Mouse (Mus musculus) midbrain, postnatal 0 days (tissue): Measurements from ENCODE around the gene Adamts13. TPM values are rescaled to one million over a fixed set of nuclear protein-coding genes. Genes with fewer than 3 reads are reported as not detected.

ENCODE experiments used
- ATAC-seq: fragments of 200-750 bp; cut with Nextera tagmentation; 2 replicates; pipeline ENCODE4 v1.8.0; 2017; ENCODE audit warnings: moderate number of reproducible peaks, mild to moderate bottlenecking, moderate TSS enrichment, moderate library complexity; ENCODE audit not compliant: low FRiP score
- DNase-seq: peaks from one replicate; pipeline ENCODE4 v3.0.0-alpha.2; 2015; ENCODE audit warnings: low spot score
- H3K27ac ChIP-seq: fragments of 300-500 bp; sonication (generic); 2 replicates; pipeline ENCODE4 v1.5.1; 2014; ENCODE audit warnings: low read depth, mild to moderate bottlenecking, low read length, mixed read lengths
- H3K27me3 ChIP-seq: fragments of 300-500 bp; sonication (generic); 2 replicates; pipeline ENCODE4 v1.6.1; 2014; ENCODE audit warnings: low read length, control low read depth, mixed read lengths; ENCODE audit not compliant: insufficient read depth
- H3K36me3 ChIP-seq: fragments of 300-500 bp; sonication (generic); 2 replicates; pipeline ENCODE4 v1.6.1; 2014; ENCODE audit warnings: low read length, control low read depth, mixed read lengths; ENCODE audit not compliant: insufficient read depth
- H3K4me1 ChIP-seq: fragments of 300-500 bp; sonication (generic); 2 replicates; pipeline ENCODE4 v1.6.1; 2014; ENCODE audit warnings: mild to moderate bottlenecking, control low read depth, antibody characterized with exemption, low read length, mixed read lengths; ENCODE audit not compliant: insufficient read depth
- H3K4me2 ChIP-seq: fragments of 300-500 bp; sonication (generic); 2 replicates; pipeline ENCODE4 v1.6.1; 2014; ENCODE audit warnings: low read depth, mild to moderate bottlenecking, low read length, mixed read lengths; ENCODE audit not compliant: poor library complexity, severe bottlenecking
- H3K4me3 ChIP-seq: fragments of 300-500 bp; sonication (generic); 2 replicates; pipeline ENCODE4 v1.5.1; 2014; ENCODE audit warnings: low read depth, mild to moderate bottlenecking, low read length, moderate library complexity
- H3K9ac ChIP-seq: fragments of 300-500 bp; sonication (generic); replicated peaks from 2 replicates; pipeline ENCODE4 v1.6.1; 2014; ENCODE audit warnings: mild to moderate bottlenecking, low read length, moderate library complexity, mixed read lengths; ENCODE audit not compliant: poor library complexity, severe bottlenecking
- H3K9me3 ChIP-seq: fragments of 300-500 bp; sonication (generic); 2 replicates; pipeline ENCODE4 v1.6.1; 2016; ENCODE audit warnings: low read length, control low read depth
- CTCF ChIP-seq: IDR thresholded peaks from 2 replicates; pipeline ENCODE4 v1.5.1; 2016; ENCODE audit warnings: antibody characterized with exemption, mild to moderate bottlenecking
- WGBS: fragments of 180-500 bp; shearing (Covaris S2); extraction: QIAGEN DNeasy Blood & Tissue Kit; methylation state at CpG from one replicate; pipeline ENCODE4 v1.1.7; 2014; 5-methylcytosine and 5-hydroxymethylcytosine counted together
- polyA plus RNA-seq: library from polyadenylated mRNA; unstranded; fragments of >200 nt; fragmentation: Nextera tagmentation; extraction: Ambion mirVana; gene quantifications from 2 replicates; pipeline ENCODE4 v1.2.1, GENCODE M21; 2015
- total RNA-seq: library from RNA; depleted of rRNA; stranded (reverse); fragments of >200 nt; gene quantifications from 2 replicates; pipeline ENCODE4 v1.2.3, GENCODE M21; 2014; rRNA removed

The Adamts13 gene
- total and polyA plus RNA-seq, 2 experiments from 2014 or later = not detected

DNA sequence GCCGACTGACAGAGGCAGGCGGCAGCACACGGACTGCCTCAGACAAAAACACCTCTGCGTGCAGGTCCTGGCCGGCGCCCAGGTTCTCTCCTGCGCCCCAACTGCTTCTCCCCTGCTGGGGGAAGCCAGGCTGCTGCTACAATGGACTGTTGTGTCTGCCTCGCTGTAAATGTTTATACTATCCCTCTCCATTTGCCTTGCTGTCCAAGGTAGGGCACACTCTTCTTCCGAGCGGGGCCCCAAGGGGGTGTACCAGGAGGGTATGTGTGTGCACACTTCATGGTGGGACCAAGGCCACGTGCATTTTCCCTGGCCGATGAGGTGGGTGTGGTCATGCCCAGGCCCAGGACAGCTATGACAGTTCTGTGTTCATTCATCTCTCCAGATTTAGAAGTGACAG lies 85.5 kb downstream of the Adamts13 start:
- ATAC-seq (no peak), DNase-seq (no peak)
- WGBS = 56% methylated on average over 12 of the region's 12 CpGs
- no peaks in the 10 kb centered on the region for H3K27me3 ChIP-seq
- no peaks in the 10 kb centered on the region for H3K9me3 ChIP-seq
- no peak overlapping the region for H3K4me3 ChIP-seq
- no peaks in the 10 kb centered on the region for H3K36me3 ChIP-seq
- TF ChIP-seq CTCF = no peak
- no peak overlapping the region for H3K4me2 ChIP-seq
- H3K4me1 ChIP-seq = no peaks in the 10 kb centered on the region
- H3K27ac ChIP-seq = no peak overlapping the region
- no peak overlapping the region for H3K9ac ChIP-seq

DNA sequence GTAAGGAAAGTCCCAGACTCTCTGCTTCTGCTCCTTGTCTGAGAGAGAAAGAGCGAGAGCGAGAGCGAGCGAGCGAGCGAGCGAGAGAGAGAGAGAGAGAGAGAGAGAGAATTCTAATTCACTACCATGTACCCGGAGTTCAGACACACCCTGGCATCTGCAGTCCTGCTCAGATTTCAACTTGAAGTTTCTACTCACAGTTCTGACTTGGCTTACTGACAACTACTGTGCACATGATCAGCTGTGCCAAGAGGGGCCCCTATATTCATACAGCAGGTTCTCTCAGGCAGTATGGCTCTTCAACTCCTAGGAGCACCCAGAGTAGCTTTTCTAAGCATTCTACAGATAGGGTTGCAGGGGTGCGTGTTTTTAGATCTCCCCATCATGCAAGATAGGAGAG lies 86.0 kb downstream of the Adamts13 start:
- ATAC-seq (no peak), DNase-seq (no peak)
- no peak overlapping the region for H3K27ac ChIP-seq
- no peak overlapping the region for H3K4me2 ChIP-seq
- H3K27me3 ChIP-seq = no peaks in the 10 kb centered on the region
- H3K9me3 ChIP-seq = no peaks in the 10 kb centered on the region
- no peaks in the 10 kb centered on the region for H3K4me1 ChIP-seq
- no peak overlapping the region for H3K4me3 ChIP-seq
- TF ChIP-seq CTCF = no peak
- 92% methylated on average over 9 of the region's 9 CpGs for WGBS
- no peak overlapping the region for H3K9ac ChIP-seq
- H3K36me3 ChIP-seq = no peaks in the 10 kb centered on the region

Other genes with a start within 250 kb of the Adamts13 start
- gene Abo, start 108.4 kb upstream of the Adamts13 start, total RNA-seq = not detected in 2 replicates
- gene Abo, start 108.4 kb upstream of the Adamts13 start, polyA plus RNA-seq = not detected in 2 replicates
- gene Surf6, start 70.5 kb upstream of the Adamts13 start, total RNA-seq = 17.2 and 23.8 TPM in 2 replicates
- gene Surf6, start 70.5 kb upstream of the Adamts13 start, polyA plus RNA-seq = 24.7 and 27.8 TPM in 2 replicates
- 106 and 119 TPM in 2 replicates for gene Med22, start 62.7 kb upstream of the Adamts13 start, total RNA-seq
- gene Med22, start 62.7 kb upstream of the Adamts13 start, polyA plus RNA-seq = 139 and 144 TPM in 2 replicates
- 910 and 1,034 TPM in 2 replicates for gene Rpl7a, start 62.7 kb upstream of the Adamts13 start, total RNA-seq
- 411 and 433 TPM in 2 replicates for gene Rpl7a, start 62.7 kb upstream of the Adamts13 start, polyA plus RNA-seq
- 27.5 and 30.0 TPM in 2 replicates for gene Surf2, start 57.0 kb upstream of the Adamts13 start, total RNA-seq
- 55.2 and 55.5 TPM in 2 replicates for gene Surf2, start 57.0 kb upstream of the Adamts13 start, polyA plus RNA-seq
- gene Surf1, start 56.9 kb upstream of the Adamts13 start, total RNA-seq = 59.7 and 78.8 TPM in 2 replicates
- 112 and 122 TPM in 2 replicates for gene Surf1, start 56.9 kb upstream of the Adamts13 start, polyA plus RNA-seq
- gene Surf4, start 39.5 kb upstream of the Adamts13 start, total RNA-seq = 108 and 120 TPM in 2 replicates
- 101 and 102 TPM in 2 replicates for gene Surf4, start 39.5 kb upstream of the Adamts13 start, polyA plus RNA-seq
- 0.33 TPM in 1 of 2 replicates, not detected in the other for gene Stkld1, start 39.4 kb upstream of the Adamts13 start, total RNA-seq
- gene Stkld1, start 39.4 kb upstream of the Adamts13 start, polyA plus RNA-seq = 0.11 and 0.17 TPM in 2 replicates
- 39.1 and 41.8 TPM in 2 replicates for gene Rexo4, start 9.0 kb upstream of the Adamts13 start, total RNA-seq
- gene Rexo4, start 9.0 kb upstream of the Adamts13 start, polyA plus RNA-seq = 26.0 and 29.4 TPM in 2 replicates
- gene Cacfd1, start 36.5 kb downstream of the Adamts13 start, total RNA-seq = 52.8 and 63.0 TPM in 2 replicates
- gene Cacfd1, start 36.5 kb downstream of the Adamts13 start, polyA plus RNA-seq = 97.1 and 98.8 TPM in 2 replicates
- gene Slc2a6, start 54.6 kb downstream of the Adamts13 start, total RNA-seq = 23.8 and 31.8 TPM in 2 replicates
- gene Slc2a6, start 54.6 kb downstream of the Adamts13 start, polyA plus RNA-seq = 14.4 and 14.8 TPM in 2 replicates
- gene Mymk, start 98.8 kb downstream of the Adamts13 start, total RNA-seq = 0.16 TPM in 1 of 2 replicates, not detected in the other
- gene Mymk, start 98.8 kb downstream of the Adamts13 start, polyA plus RNA-seq = 0.15 TPM in 1 of 2 replicates, not detected in the other
- gene Adamtsl2, start 106.0 kb downstream of the Adamts13 start, total RNA-seq = 14.3 and 17.0 TPM in 2 replicates
- 7.3 and 9.3 TPM in 2 replicates for gene Adamtsl2, start 106.0 kb downstream of the Adamts13 start, polyA plus RNA-seq
- 4.9 and 8.4 TPM in 2 replicates for gene Fam163b, start 169.1 kb downstream of the Adamts13 start, total RNA-seq
- gene Fam163b, start 169.1 kb downstream of the Adamts13 start, polyA plus RNA-seq = 13.0 and 13.9 TPM in 2 replicates
- gene Dbh, start 191.8 kb downstream of the Adamts13 start, total RNA-seq = 4.2 and 12.3 TPM in 2 replicates
- gene Dbh, start 191.8 kb downstream of the Adamts13 start, polyA plus RNA-seq = 0.21 and 0.45 TPM in 2 replicates